Mouse (Mus musculus) mouse trophoblast stem cell (cell line): ENCODE results near the gene Erlin1.

ENCODE experiments used
- in situ Hi-C, 2 experiments: fragments of 300-500 bp; cut with MseI, MboI; formaldehyde crosslinking; loops; 2 replicates in 1 of 2; 3 replicates in 1 of 2; pipeline ENCODE4 v1.15.1; 2025

Erlin1 gene

DNA sequence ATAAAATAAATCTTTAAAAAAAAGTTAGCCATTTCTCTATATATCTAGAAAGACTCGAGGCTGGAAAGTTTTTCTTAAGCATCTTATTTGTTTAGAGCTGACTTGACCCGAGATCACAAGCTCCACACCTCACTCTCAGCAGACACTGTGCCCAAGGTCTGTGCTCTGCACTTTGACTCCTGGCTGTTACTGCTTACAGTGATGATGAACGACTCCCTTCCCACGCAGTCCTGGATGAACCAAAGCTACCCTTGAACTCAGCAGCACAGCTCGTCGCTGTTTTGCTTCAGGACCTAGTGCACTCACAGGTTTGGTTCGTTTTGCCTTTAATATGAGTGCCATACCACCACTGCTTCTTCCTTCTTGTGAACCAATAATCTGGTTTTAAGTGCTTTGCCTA, 5.8 kb downstream of the Erlin1 start:
- in situ Hi-C loops = no loop called here

DNA sequence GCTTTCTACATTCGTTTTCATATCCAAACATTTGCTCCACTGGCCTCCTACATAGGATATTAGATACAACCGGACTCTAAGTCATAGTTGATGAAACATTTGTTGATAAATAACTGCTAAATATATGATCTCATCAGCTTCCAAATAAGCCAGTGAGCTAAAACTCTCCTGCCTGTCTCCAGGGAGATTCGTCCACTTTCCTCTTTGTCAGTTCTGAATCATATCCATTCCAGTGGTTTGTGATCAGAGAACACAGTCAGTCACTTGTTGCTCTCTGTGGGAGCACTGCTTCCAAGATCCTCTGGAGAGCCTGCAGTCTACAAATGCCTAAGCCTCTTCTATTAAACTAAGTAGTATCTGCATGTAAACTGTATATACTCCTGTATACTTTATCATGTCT, 9.4 kb downstream of the Erlin1 start:
- in situ Hi-C loops = no loop called here

DNA sequence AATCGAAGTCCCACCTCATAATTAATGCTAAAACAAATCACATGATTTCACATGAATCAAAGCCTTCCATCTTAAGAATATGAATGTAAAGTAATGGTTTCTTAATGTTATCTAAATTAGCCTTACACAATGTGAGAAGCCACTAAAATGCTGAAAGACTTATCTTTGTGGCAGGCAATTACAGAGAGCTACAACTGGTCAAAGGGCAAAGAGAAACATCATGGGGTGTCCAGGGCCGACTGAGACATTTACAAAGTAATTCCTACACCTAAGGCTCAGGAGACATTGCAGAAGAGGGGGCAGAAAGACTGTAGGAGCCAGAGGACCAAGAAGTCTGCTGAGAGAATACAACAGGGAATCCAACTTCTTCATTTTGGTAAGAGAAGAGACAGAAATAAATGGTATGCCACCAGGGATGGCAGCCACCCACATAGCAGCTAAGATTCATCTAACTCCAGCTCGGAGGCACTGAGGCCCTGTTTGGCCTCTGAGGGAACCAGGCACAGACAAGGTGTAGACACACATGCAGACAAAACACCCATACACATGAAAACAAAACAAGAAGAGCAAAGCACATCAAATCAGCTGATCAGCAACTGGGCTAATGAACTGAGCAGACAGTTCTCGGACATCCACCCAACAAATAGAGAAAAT, 14.3 kb downstream of the Erlin1 start:
- in situ Hi-C loops = no loop called here

DNA sequence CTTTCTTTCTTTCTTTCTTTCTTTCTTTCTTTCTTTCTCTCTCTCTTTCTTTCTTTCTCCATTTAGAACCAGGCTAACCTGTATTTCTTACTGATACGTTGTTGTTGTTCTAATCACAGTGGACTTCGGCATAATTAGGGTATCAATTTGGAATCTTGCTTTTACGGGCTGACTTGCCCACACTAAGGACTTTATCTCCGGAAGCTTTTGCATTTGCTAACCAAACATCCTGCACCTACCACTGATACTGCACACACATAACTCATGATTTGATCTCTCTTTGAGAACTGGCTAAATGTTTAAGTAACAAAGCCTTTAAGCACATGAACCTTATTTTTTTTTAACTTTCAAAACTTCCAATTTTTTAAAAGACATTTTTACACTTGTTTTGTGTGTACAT, 19.2 kb downstream of the Erlin1 start:
- in situ Hi-C loops = no loop called here

DNA sequence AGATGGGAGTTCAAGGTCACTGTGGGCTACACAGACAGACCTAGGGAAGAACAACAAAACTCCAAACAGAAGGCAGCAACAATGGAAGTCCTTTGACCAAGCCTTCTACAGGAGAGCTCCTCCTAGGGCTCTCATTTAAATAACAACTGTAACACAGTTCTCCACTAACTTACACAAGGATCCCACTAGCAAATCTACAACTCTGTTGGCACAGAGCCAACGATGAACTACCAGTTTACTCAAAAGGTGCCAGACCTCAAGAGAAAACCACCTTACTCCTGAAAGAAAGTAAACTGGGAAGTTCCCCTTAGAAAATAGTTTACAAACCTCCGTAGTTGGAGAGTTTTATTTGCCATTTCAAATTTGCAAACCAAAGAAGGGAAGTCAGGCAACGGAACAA, 20.3 kb downstream of the Erlin1 start:
- in situ Hi-C loops = no loop called here

DNA sequence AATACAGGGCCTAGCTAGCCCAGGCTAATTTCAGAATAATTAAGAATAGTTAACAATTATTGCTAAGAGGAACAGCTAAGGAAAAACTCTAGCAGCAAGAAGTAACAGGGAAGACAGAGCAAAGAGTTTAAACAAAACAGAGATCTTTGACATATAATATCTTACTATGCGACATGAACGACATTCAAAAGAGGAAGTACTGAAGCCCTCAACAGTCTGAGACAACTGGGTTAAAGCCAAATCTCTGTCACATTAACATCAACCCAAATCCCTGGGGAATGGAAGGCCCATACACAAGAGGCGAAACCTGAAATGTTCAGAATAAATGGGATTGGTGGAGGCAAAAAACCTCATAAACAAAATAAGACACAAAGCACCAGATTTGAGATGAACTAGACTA, 23.7 kb downstream of the Erlin1 start:
- in situ Hi-C loops = no loop called here

DNA sequence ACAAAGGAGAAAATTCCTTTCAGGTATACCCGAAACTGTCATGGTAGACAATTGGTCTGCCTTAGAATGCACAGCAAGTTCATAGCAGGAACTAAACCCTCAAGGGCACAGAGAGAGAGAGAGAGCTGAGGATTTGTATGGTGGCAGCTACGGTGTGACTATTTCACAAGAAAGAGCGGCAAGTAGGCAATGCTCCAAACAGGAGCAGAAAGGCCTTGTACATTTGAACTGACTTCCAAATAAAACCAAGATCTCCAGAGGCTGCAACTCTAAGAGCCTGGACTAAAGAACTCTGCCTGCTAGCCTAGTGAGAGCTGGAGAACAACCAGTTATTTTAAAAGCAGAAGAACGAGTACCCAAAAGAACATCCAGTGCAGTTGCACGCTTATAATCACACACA, 27.5 kb downstream of the Erlin1 start:
- in situ Hi-C loops = no loop called here

DNA sequence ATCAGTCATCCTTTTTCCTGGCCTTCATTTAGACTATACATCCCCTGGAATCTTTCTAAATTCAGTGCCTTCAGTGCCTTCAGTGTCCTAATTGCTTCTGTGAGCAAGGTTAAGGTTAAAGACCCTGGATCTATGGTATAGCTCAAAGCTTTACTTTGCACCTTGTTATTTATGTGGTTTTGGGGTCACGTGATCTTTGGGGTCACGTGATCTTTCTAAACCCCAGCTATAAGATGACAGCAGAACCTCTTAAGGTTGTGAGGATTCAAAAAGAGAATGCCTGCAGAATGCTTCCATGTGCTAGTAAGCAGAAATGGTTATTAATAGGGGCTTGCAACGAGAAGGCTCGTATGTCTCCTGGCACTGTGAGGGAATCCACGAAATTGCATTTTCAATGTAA, 36.2 kb downstream of the Erlin1 start:
- in situ Hi-C loops = no loop called here

DNA sequence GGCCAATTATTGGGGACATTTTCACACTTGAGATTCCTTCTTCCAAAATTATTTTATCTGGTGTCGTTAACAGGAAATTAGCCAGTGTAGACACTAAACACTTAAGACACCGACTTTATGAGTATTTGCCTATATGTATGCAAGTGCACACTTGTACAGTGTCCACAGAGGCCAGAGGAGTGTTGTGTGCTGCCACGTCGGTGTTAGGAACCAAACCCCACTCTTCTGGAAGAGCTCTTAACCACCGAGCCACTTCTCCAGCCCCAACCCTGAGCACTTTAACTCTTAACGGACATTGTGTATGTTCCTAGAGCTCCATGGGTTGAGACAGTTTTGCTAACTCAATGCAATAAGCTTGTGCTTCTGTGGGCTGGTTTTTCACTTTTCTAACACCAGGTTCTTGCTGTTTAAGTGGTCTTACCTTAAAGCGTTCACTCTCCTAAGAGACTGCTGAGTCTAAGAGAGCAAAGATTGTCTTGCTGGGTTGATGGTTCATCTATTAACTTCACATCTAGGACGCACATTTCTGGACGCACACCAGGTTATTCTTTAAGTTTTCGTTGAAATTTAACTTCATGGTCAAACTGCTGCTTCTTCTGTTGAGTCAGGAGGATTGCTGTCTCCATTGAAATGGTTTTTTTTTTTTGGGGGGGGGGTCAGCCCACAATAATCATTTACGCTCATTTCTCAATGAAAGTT, 37.4 kb downstream of the Erlin1 start:
- in situ Hi-C loops = no loop called here

DNA sequence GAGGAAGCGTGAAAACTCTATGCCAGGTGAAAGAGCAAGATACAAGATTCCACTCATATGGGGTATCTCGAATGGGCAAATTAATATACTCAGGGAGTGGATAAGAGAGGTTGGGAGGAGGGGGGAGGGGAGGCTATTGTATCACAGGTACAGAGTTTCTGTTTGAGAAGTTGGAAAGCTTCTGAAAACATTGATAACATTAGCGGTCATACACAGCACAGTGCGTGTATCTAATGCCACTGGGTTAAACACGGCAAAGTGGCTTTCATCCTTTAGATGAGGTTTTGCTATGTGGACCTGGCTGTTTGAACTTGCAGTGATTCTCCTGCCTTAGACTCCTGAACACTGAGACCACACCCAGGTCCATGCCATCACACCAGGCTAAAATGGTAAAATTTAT, 39.6 kb downstream of the Erlin1 start:
- in situ Hi-C loops = no loop called here

DNA sequence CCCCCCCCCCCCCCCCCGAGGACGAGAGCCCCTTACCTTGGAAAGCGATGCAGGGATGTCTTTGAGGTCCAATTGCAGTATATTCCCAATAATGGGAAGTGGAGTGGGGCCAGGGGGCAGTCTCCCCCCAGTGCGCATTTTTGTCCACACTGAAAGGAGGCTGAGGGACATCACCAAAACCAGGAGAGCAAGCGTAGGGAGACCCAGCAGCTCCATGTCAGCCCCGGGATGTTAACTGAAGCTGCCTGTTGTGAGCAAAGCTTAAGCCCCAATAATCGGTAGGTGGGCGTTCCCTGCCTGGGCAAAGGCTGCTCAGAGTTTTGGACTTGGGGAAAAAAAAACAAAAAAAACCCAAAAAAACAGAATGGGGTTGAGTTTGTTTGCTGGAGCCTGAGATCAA, 40.6 kb downstream of the Erlin1 start, which contains the start of gene Cyp2c23:
TSS of gene Cyp2c23 (minus strand) at position 237 of the 400 bp plus-strand sequence.
- in situ Hi-C loops = no loop called here

DNA sequence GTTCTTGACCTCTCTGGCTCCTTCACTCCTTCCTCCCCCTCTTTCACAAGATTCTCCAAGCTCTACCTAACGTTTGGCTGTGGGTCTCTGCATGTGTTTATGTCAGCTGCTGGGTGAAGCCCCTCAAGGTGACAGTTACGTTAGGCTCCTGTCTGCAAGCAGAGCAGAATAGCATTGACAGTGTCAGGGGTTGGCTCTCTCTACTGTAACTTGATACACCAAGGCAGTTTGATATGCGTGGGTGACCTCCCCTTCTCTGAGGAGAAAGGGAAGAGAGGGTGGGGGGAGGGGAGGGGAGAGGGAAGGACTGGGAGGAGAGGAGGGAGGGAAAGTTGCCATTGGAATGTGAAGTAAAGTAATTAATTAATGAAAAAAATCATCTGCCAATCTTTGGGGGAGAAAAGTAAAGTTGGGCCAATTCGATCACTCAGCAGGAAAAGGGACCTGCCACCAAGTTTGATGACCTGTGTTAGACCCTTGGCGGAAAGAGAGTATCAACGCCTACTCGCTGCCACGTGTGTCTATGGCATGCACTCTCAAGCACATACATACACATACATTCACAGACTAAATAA, 42.5 kb downstream of the Erlin1 start:
- in situ Hi-C loops = no loop called here

DNA sequence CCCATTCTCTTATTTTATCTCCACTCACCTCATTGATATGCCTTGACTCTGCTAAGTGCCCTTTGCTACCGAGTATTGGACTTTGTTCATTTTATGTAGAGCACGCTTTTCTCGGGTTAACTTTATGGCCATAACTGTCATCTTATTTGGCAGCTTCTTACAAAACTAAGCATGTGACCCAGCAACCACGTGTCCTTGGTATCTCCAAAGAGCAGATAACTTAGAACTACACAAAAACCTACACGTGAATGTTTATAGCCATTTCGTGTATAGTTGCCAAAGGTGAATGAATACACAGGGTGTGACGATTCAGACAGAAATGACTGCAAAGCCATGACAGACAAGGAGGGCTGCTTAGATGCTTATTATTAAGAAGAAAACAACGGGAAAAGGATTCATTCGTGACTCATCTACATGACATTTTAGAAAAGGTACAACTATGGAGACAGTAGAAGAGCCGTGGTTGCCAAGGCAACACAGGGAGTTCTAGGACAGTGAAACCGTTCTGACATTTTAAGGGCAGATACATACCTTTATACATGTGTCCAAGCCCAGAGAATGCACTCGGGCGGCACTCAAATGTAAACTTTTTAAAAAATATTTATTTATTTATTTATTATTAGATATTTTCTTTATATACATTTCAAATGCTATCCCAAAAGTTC, 44.5 kb downstream of the Erlin1 start:
- in situ Hi-C loops = no loop called here

DNA sequence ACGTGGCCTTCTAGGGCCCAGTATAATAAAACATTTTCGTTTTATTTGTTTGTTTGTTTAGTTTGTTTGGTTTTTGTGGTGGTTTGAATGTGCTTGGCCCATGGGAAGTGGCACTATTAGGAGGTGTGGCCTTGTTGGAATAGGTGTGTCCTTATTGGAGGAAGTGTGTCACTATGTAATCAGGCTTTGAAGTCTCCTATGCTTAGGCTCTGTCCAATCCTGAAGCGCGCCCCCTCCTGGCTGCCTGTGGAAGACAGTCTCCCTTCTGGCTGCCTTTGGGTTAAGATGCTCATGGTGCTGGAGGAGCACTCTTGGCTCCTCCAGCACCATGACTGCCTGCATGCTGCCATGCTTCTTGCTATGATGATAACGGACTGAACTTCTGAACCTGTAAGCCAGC, 46.5 kb downstream of the Erlin1 start:
- in situ Hi-C loops = no loop called here

DNA sequence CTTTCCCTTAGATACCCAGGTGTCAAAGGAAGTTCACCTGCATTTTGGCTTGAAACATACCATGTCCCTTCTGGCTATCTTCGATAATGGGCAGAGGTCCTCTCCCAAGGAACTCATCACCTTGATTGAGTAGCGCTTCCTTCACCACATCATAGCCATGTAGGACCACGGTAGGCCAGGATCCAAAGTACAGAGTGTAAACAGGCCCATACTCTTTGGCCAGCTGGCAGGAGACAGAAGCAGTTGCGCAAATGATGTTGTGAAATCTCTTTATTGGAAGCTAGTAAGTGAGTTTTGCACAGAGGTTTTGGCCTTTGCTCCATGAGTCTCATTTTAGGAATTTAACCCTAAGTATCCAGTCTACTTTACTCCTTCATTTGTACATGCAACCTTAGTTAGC, 48.1 kb downstream of the Erlin1 start:
- in situ Hi-C loops = no loop called here

DNA sequence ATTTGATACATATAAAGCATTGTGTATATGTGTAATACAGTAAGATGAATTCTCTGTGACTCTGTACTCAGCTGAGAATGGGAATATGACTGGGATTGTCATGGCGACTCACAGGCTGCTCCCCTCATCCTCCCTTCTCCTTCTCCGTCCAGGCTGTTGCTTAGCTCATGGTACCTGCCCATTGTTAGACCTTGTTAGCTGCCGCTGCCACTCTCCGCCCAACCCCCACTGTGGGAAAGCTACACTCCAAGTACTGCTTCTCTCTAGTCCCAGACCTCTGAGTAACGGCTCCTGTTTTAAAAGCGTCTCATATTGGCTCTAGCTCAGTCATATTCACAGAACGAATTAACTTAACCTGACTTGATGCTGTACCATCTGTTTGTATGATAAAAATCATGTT, 49.8 kb downstream of the Erlin1 start:
- in situ Hi-C loops = no loop called here

DNA sequence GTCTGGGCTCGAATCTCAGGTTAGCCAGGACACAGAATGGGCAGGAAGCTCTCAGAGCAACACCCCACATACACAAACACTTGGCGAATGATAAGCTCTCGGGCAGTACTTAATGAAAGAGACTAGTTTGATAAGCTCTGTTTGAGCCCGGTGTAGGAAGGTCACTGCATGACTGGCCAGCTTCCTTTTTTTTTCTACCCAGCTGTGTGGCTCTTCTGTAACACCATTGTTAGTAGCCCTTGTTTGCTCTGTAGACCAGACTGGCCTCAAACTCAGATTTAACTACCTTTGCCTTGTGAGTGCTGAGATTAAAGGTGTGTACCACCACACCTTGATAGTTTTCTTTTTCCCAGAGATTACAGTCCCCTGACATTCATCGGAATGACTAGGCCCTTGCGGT, 55.7 kb downstream of the Erlin1 start:
- in situ Hi-C loops = no loop called here

DNA sequence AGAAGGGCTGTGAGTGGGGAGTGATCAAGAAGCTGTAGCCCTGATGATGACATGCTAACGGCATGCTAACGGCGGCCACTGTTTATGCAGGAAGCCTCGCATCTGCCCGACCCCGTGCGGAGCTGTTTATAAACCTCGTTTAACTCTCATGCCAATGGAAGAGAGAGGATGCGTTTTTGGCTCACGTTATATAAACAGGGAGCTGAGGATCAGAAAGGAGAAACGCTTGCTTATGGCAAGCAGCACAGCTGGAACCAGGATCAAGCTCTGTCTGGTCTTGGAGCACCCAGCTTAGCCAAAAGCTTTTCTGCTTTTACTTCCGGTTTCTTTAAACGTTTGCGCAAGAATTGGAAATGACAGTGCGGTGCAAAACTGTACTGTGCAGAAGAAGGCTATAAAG, 60.8 kb downstream of the Erlin1 start:
- in situ Hi-C loops = no loop called here

DNA sequence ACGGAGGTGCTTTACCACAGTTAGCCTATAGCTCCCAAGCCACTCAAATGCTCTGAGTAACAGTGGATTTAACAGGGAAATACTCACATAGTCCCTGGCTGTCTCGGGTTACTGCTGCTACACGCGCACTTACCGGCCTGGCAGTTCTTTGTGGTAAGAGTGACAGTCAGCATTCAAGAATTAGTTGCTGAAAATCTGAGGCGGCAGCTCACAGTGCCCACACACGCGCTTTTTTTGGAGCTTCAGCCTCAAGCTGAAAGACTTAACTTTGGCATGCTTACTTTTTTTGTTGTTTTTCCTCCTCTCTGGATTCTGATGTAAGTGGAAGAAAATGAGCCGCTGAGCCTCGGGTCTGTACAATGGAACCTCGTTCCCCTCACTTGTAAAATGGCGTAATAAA, 62.4 kb downstream of the Erlin1 start:
- in situ Hi-C loops = no loop called here

DNA sequence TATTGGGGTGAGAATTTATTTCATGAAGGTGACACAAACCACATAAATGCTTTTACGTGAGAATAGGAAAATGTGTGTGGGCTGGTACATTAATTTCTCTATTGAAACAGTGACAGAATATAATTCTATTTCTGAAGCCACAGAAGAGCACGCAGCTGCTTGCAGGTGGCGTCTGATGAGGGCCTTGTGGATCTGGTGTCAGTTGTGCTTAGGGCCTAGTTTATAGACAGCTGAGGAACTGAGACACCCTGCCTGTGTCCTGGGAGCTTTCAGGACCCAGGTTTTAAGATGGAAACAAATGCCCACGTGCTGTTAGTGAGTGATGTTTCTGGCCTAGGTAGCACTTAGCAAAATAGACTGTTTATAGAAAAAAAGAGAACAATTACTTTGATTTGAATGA, 64.6 kb downstream of the Erlin1 start:
- in situ Hi-C loops = no loop called here

DNA sequence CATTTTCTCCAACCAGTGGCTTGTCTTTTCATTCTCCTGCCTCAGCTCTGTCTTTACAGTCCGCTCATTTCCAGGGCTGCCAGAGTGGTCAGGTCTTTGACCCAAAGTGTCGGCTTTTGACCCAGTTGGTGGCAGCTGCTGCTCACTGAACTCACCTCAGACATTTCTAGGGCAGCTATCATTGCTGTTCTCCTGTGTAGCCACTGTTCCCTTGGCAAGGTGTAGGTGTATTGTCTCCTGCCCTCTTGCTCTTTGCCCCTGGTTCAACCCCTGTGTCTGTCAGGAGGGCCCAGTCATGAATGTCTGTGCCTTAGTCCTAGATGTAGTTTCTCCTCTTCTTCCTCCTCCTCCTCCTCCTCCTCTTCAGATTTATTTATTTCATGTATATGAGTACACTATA, 65.3 kb downstream of the Erlin1 start:
- in situ Hi-C loops = no loop called here

DNA sequence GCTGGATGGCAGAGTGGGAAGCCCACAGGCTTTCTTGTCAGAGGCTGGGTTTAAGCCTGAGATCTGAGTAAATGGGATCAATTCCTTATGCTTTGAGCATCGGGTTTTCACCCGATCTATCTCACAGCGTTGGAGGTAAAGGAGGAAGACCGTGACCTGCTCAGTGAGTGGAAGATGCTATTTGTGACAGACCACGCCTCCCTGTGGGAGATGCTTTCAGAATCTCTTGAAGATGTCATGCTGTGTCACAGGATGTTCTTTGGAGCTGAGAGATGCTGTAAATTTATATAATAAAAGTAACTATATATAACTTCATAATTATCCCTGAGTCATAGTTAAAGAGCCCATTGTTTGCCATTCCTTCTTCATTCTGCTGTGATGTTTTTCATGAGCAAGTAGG, 68.9 kb downstream of the Erlin1 start:
- in situ Hi-C loops = no loop called here

DNA sequence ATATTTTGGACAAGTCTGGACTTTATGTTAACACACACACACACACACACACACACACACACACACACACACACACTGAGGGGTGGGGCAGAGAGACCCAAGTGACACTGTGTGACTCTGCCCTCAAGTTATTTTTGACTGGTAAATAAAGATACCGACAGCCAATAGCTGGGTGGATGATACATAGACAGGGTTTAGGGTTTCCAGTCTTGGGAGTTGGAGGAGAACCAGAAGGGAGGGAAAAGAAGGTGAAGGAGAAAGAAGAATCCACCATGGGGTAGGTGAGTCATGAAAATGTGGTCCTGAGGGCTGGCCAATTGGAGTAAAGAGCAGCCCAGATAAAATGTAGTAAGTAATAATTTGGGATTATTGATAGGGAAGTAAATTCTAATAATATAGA, 69.5 kb downstream of the Erlin1 start:
- in situ Hi-C loops = no loop called here
